Mouse (Mus musculus): ENCODE data around the gene Tenm1. TPM values are rescaled to one million over a fixed set of nuclear protein-coding genes. Genes with fewer than 3 reads are reported as not detected.

Tenm1 gene
- polyA plus RNA-seq, 1 experiment from 2014 or later = 1.1 TPM

DNA sequence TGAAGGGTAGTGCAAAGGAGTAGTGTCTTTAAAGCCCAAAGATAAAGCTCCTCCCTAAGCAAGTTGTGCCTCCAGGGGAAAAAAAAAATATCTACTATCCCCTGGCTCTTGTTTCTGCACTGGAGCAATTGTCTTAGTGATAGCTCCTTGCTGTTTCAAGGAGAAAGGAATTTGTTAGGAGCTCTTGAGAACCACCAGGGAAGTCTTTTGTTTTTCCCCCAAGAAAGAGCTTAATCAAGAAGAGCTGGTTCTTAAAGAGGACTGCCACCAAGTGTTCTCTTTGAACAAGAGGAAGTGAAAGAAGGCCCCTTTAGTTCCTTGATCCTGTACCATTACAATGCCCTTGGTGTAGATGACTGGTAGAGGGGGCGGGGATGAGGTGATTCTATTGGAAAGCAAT lies 56.4 kb downstream of the Tenm1 start:
- H3K9ac ChIP-seq (ENCODE audit: low read depth, low read length) = no peak overlapping the region
- no peaks in the 10 kb centered on the region for H3K9me3 ChIP-seq (ENCODE audit: control insufficient read depth, low read length)
- ATAC-seq (ENCODE audit: low FRiP score, low TSS enrichment) = no peak
- H3K4me3 ChIP-seq (ENCODE audit: low read length) = no peak overlapping the region
- H3K27ac ChIP-seq (ENCODE audit: low read depth, low read length) = no peak overlapping the region
- H3K27me3 ChIP-seq (ENCODE audit: control insufficient read depth, insufficient read depth, low read length) = no peaks in the 10 kb centered on the region
- no peak overlapping the region for H3K4me2 ChIP-seq (replicated peaks; ENCODE audit: low read depth, low read length)
- WGBS = 71% methylated on average over 1 of the region's 1 CpGs
- no peaks in the 10 kb centered on the region for H3K36me3 ChIP-seq (ENCODE audit: control insufficient read depth, insufficient read depth, low read length)
- no peaks in the 10 kb centered on the region for H3K4me1 ChIP-seq (ENCODE audit: control insufficient read depth, insufficient read depth, low read length)

DNA sequence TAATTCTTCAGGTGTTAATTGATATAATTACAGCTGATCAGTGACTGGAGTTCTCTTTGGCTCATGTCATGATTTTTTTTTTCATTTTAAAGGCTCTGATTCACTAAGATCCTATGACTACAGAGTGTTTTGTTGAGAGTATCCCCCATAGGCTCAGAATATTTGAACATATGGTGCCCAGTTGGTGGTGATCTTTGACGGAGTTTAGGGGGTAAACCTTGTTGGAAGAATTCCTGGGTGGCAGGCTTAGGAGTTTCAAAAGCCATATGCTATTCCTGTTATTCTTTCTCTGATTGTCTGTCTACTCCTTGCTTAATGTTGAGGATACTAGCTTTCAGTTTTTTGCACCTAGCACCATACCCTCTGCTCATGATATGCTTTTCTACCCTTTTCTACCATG lies 109.6 kb downstream of the Tenm1 start:
- 85% methylated on average over 1 of the region's 1 CpGs for WGBS
- H3K27ac ChIP-seq (ENCODE audit: low read depth, low read length) = no peak overlapping the region
- no peaks in the 10 kb centered on the region for H3K4me1 ChIP-seq (ENCODE audit: control insufficient read depth, insufficient read depth, low read length)
- no peak overlapping the region for H3K9ac ChIP-seq (ENCODE audit: low read depth, low read length)
- H3K27me3 ChIP-seq (ENCODE audit: control insufficient read depth, insufficient read depth, low read length) = no peaks in the 10 kb centered on the region
- no peak overlapping the region for H3K4me2 ChIP-seq (replicated peaks; ENCODE audit: low read depth, low read length)
- no peak overlapping the region for H3K4me3 ChIP-seq (ENCODE audit: low read length)
- no peaks in the 10 kb centered on the region for H3K36me3 ChIP-seq (ENCODE audit: control insufficient read depth, insufficient read depth, low read length)
- no peak for ATAC-seq (ENCODE audit: low FRiP score, low TSS enrichment)
- no peaks in the 10 kb centered on the region for H3K9me3 ChIP-seq (ENCODE audit: control insufficient read depth, low read length)

DNA sequence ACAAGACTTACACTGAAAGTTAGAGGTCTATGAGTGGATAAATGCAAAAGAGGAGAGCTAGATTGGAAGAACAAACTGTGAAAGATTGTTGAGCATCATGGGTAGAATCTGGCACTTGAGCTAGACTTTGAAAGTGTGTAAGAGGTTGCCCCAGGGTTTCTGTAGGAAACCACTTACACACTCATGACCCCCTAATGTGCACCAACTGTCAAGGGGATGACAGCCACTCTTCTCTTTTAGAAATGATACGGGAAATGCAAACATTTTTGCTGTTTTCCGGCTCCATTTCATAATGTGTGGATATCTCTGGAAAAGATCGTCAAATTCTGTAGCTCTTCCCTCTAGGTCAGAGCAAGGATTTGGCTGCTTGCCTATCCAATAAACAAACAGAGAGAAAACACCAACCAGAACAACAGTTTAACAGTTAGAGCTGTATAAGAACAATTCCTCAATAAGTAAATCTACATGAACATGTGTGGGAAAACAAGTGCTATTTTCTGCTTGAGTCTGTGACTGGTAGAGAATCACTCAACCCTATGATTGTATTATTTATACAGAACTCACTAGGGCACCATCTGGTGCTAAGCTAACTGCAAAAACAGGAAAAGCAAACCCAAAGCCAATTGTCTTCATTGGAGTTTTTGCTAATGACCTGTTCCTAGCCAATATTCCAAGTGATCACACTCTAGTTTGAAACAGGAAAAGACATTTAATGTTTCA lies 111.0 kb downstream of the Tenm1 start:
- H3K4me2 ChIP-seq (replicated peaks; ENCODE audit: low read depth, low read length) = no peak overlapping the region
- WGBS = 84% methylated on average over 3 of the region's 3 CpGs
- H3K27ac ChIP-seq (ENCODE audit: low read depth, low read length) = no peak overlapping the region
- no peaks in the 10 kb centered on the region for H3K27me3 ChIP-seq (ENCODE audit: control insufficient read depth, insufficient read depth, low read length)
- no peaks in the 10 kb centered on the region for H3K9me3 ChIP-seq (ENCODE audit: control insufficient read depth, low read length)
- ATAC-seq (ENCODE audit: low FRiP score, low TSS enrichment) = no peak
- no peaks in the 10 kb centered on the region for H3K4me1 ChIP-seq (ENCODE audit: control insufficient read depth, insufficient read depth, low read length)
- H3K4me3 ChIP-seq (ENCODE audit: low read length) = no peak overlapping the region
- no peaks in the 10 kb centered on the region for H3K36me3 ChIP-seq (ENCODE audit: control insufficient read depth, insufficient read depth, low read length)
- no peak overlapping the region for H3K9ac ChIP-seq (ENCODE audit: low read depth, low read length)

DNA sequence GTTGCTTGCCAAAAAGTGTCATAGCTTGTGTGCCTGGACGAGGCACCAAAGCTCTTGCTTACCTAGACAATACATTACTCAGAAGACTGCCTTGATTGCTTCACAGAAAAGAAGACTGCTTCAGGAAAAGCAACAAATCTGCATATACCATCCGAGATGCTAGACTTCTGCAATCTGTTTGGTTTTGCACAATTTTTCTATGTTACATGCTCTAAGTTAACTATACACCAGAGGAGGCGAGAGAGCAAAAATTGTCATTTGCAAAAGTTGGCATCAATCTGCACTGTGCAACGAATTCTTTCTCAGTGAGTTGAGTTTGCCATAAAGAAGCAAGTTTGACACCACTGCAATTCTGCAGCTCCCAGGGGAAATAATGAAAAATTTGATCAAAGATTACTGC lies 193.1 kb downstream of the Tenm1 start:
- Histone ChIP-seq H3K9me3 (ENCODE audit: control insufficient read depth, low read length) (no peaks in the 10 kb centered on the region), H3K36me3 (ENCODE audit: control insufficient read depth, insufficient read depth, low read length) (no peaks in the 10 kb centered on the region), H3K27me3 (ENCODE audit: control insufficient read depth, insufficient read depth, low read length) (no peaks in the 10 kb centered on the region), H3K4me3 (ENCODE audit: low read length) (no peak overlapping the region), H3K4me1 (ENCODE audit: control insufficient read depth, insufficient read depth, low read length) (no peaks in the 10 kb centered on the region), H3K4me2 (replicated peaks; ENCODE audit: low read depth, low read length) (no peak overlapping the region), H3K27ac (ENCODE audit: low read depth, low read length) (no peak overlapping the region), H3K9ac (ENCODE audit: low read depth, low read length) (no peak overlapping the region)
- WGBS = 76% methylated on average over 4 of the region's 4 CpGs
- ATAC-seq (ENCODE audit: low FRiP score, low TSS enrichment) = no peak

- Histone ChIP-seq H3K36me3 (ENCODE audit: control insufficient read depth, insufficient read depth, low read length) (no peaks in the 10 kb centered on the region), H3K27ac (ENCODE audit: low read depth, low read length) (no peak overlapping the region), H3K9me3 (ENCODE audit: control insufficient read depth, low read length) (no peaks in the 10 kb centered on the region), H3K27me3 (ENCODE audit: control insufficient read depth, insufficient read depth, low read length) (no peaks in the 10 kb centered on the region), H3K4me1 (ENCODE audit: control insufficient read depth, insufficient read depth, low read length) (no peaks in the 10 kb centered on the region), H3K9ac (ENCODE audit: low read depth, low read length) (no peak overlapping the region), H3K4me3 (ENCODE audit: low read length) (no peak overlapping the region), H3K4me2 (replicated peaks; ENCODE audit: low read depth, low read length) (no peak overlapping the region)
- 87% methylated on average over 3 of the region's 3 CpGs for WGBS
- ATAC-seq (ENCODE audit: low FRiP score, low TSS enrichment) = no peak
Observed at GRCm38 (mm10) chrX:43205003-43205402, 223.9 kb downstream of the Tenm1 start.

GRCm38 (mm10) chrX:43202249-43202783 lies 226.6 kb downstream of the Tenm1 start:
- no peak for ATAC-seq (ENCODE audit: low FRiP score, low TSS enrichment)
- H3K27ac ChIP-seq (ENCODE audit: low read depth, low read length) = no peak overlapping the region
- no peaks in the 10 kb centered on the region for H3K4me1 ChIP-seq (ENCODE audit: control insufficient read depth, insufficient read depth, low read length)
- WGBS = 77% methylated on average over 5 of the region's 5 CpGs
- H3K27me3 ChIP-seq (ENCODE audit: control insufficient read depth, insufficient read depth, low read length) = no peaks in the 10 kb centered on the region
- H3K4me2 ChIP-seq (replicated peaks; ENCODE audit: low read depth, low read length) = no peak overlapping the region
- H3K36me3 ChIP-seq (ENCODE audit: control insufficient read depth, insufficient read depth, low read length) = no peaks in the 10 kb centered on the region
- H3K9ac ChIP-seq (ENCODE audit: low read depth, low read length) = no peak overlapping the region
- H3K4me3 ChIP-seq (ENCODE audit: low read length) = no peak overlapping the region
- H3K9me3 ChIP-seq (ENCODE audit: control insufficient read depth, low read length) = no peaks in the 10 kb centered on the region

GRCm38 (mm10) chrX:43182975-43183374 lies 246.0 kb downstream of the Tenm1 start:
- no peak overlapping the region for H3K9ac ChIP-seq (ENCODE audit: low read depth, low read length)
- H3K4me3 ChIP-seq (ENCODE audit: low read length) = no peak overlapping the region
- H3K27me3 ChIP-seq (ENCODE audit: control insufficient read depth, insufficient read depth, low read length) = no peaks in the 10 kb centered on the region
- H3K36me3 ChIP-seq (ENCODE audit: control insufficient read depth, insufficient read depth, low read length) = no peaks in the 10 kb centered on the region
- no peak overlapping the region for H3K4me2 ChIP-seq (replicated peaks; ENCODE audit: low read depth, low read length)
- H3K9me3 ChIP-seq (ENCODE audit: control insufficient read depth, low read length) = no peaks in the 10 kb centered on the region
- 87% methylated on average over 1 of the region's 1 CpGs for WGBS
- H3K27ac ChIP-seq (ENCODE audit: low read depth, low read length) = no peak overlapping the region
- ATAC-seq (ENCODE audit: low FRiP score, low TSS enrichment) = no peak
- no peaks in the 10 kb centered on the region for H3K4me1 ChIP-seq (ENCODE audit: control insufficient read depth, insufficient read depth, low read length)

GRCm38 (mm10) chrX:43151561-43151960 lies 277.4 kb downstream of the Tenm1 start:
- Histone ChIP-seq H3K27me3 (ENCODE audit: control insufficient read depth, insufficient read depth, low read length) (no peaks in the 10 kb centered on the region), H3K9me3 (ENCODE audit: control insufficient read depth, low read length) (no peaks in the 10 kb centered on the region), H3K27ac (ENCODE audit: low read depth, low read length) (no peak overlapping the region), H3K4me2 (replicated peaks; ENCODE audit: low read depth, low read length) (no peak overlapping the region), H3K9ac (ENCODE audit: low read depth, low read length) (no peak overlapping the region), H3K4me1 (ENCODE audit: control insufficient read depth, insufficient read depth, low read length) (no peaks in the 10 kb centered on the region), H3K36me3 (ENCODE audit: control insufficient read depth, insufficient read depth, low read length) (no peaks in the 10 kb centered on the region), H3K4me3 (ENCODE audit: low read length) (no peak overlapping the region)
- no peak for ATAC-seq (ENCODE audit: low FRiP score, low TSS enrichment)
- 71% methylated on average over 3 of the region's 3 CpGs for WGBS

DNA sequence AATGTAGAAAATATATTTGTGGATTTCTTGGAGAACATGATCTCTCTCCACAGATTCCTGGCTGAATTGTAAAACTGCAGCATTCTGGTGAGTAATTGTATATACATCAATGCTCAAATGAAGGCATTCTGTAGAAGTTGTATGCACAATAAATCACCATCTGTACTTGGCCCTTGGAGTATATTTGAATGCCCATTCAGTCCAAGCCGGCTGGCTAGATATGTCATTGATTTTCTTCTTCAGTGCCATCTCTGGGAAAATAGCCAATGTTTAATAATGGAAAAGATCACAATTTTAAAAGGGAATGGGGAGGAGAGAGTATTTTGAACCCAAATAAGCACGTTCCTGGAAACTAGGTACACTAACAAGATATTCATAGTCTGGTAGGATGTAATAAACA lies 299.2 kb downstream of the Tenm1 start:
- no peak for ATAC-seq (ENCODE audit: low FRiP score, low TSS enrichment)
- no peaks in the 10 kb centered on the region for H3K4me1 ChIP-seq (ENCODE audit: control insufficient read depth, insufficient read depth, low read length)
- H3K9ac ChIP-seq (ENCODE audit: low read depth, low read length) = no peak overlapping the region
- H3K9me3 ChIP-seq (ENCODE audit: control insufficient read depth, low read length) = no peaks in the 10 kb centered on the region
- no peaks in the 10 kb centered on the region for H3K27me3 ChIP-seq (ENCODE audit: control insufficient read depth, insufficient read depth, low read length)
- no peak overlapping the region for H3K27ac ChIP-seq (ENCODE audit: low read depth, low read length)
- no peak overlapping the region for H3K4me3 ChIP-seq (ENCODE audit: low read length)
- H3K36me3 ChIP-seq (ENCODE audit: control insufficient read depth, insufficient read depth, low read length) = no peaks in the 10 kb centered on the region
- no peak overlapping the region for H3K4me2 ChIP-seq (replicated peaks; ENCODE audit: low read depth, low read length)
- 61% methylated on average over 2 of the region's 2 CpGs for WGBS
